Mouse (Mus musculus) embryonic facial prominence, embryonic 11.5 days (tissue): ENCODE measurements around the gene Gm47969. TPM values are rescaled to one million over a fixed set of nuclear protein-coding genes. Genes with fewer than 3 reads are reported as not detected.
"Not testable (repeated sequence)": the region's sequence is repeated elsewhere in the genome, so short reads cannot be mapped to it uniquely, and the experiment has no call there.

Experiments used
- ATAC-seq: fragments of 200-750 bp; cut with Nextera tagmentation; replicated peaks from 2 replicates; pipeline ENCODE4 v1.8.0; 2017; ENCODE audit warnings: low read depth; ENCODE audit not compliant: insufficient number of reproducible peaks, low FRiP score, low TSS enrichment
- DNase-seq: peaks from one replicate; pipeline ENCODE4 v3.0.0-alpha.2; 2015; ENCODE audit warnings: low spot score
- H3K27ac ChIP-seq: fragments of 300-500 bp; sonication (generic); replicated peaks from 2 replicates; pipeline ENCODE4 v1.5.1; 2014; ENCODE audit warnings: mild to moderate bottlenecking, low read depth, low read length, control low read depth
- H3K27me3 ChIP-seq: fragments of 300-500 bp; sonication (generic); 2 replicates; pipeline ENCODE4 v1.6.1; 2014; ENCODE audit warnings: mild to moderate bottlenecking, low read length, moderate library complexity, mixed read lengths; ENCODE audit not compliant: control insufficient read depth, insufficient read depth
- H3K36me3 ChIP-seq: fragments of 300-500 bp; sonication (generic); replicated peaks from 2 replicates; pipeline ENCODE4 v1.6.1; 2014; ENCODE audit warnings: low read depth, mild to moderate bottlenecking, low read length, moderate library complexity, mixed read lengths; ENCODE audit not compliant: control insufficient read depth, insufficient read depth
- H3K4me1 ChIP-seq: fragments of 300-500 bp; sonication (generic); 2 replicates; pipeline ENCODE4 v1.6.1; 2014; ENCODE audit warnings: low read length, mixed read lengths; ENCODE audit not compliant: control insufficient read depth, insufficient read depth
- H3K4me2 ChIP-seq: fragments of 300-500 bp; sonication (generic); 2 replicates; pipeline ENCODE4 v1.6.1; 2014; ENCODE audit warnings: low read depth, mild to moderate bottlenecking, control low read depth, low read length, moderate library complexity
- H3K4me3 ChIP-seq: fragments of 300-500 bp; sonication (generic); 2 replicates; pipeline ENCODE4 v1.5.1; 2014; ENCODE audit warnings: low read depth, low read length, control low read depth
- H3K9ac ChIP-seq: fragments of 300-500 bp; sonication (generic); replicated peaks from 2 replicates; pipeline ENCODE4 v1.6.1; 2014; ENCODE audit warnings: mild to moderate bottlenecking, control low read depth, low read length
- H3K9me3 ChIP-seq: fragments of 300-500 bp; sonication (generic); replicated peaks from 2 replicates; pipeline ENCODE4 v1.6.1; 2016; ENCODE audit warnings: mild to moderate bottlenecking, low read length, inconsistent platforms, mixed read lengths; ENCODE audit not compliant: control insufficient read depth
- WGBS: fragments of 180-500 bp; shearing (Covaris S2); extraction: QIAGEN DNeasy Blood & Tissue Kit; methylation state at CpG from one replicate; pipeline ENCODE4 v1.1.7; 2014; 5-methylcytosine and 5-hydroxymethylcytosine counted together
- polyA plus RNA-seq: library from polyadenylated mRNA; unstranded; fragments of >200 nt; fragmentation: Nextera tagmentation; extraction: Ambion mirVana; gene quantifications from 2 replicates; pipeline ENCODE4 v1.2.1, GENCODE M21; 2014

The Gm47969 gene
- polyA plus RNA-seq, result not detected in 2 replicates

DNA sequence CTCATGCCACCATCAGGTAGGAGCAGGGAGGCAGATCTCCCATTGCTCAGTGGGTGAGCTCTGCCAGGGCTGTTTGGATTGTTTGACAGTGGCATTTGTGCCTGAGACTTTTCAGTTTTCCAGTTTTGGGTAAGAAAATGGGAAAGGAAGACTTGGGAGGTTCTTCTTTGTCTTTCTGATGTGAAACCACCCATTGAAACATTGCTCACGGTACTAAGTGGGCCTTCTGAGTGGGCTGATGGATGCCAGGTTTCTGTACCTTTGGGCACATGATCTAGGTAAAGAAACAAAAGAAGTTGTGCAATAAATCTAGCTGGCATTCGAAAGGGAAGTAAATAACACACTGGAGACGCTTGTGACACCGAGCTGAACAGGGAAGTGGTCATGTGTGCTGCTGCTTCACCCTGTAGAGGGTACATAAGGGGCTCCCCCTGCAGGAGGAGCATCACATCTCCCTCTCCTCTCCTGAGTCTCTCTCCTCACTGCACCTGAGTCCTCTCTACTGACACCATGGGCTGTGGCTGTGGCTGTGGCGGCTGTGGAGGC, at the start of gene Gm47969:
TSS of gene Gm47969 (plus strand) at position 51 of the 546 bp plus-strand sequence.
- Histone ChIP-seq H3K4me1 (no peaks in the 10 kb centered on the region), H3K27me3 (no peaks in the 10 kb centered on the region), H3K4me3 (no peak within 1 kb of the TSS), H3K9me3 (no peaks in the 10 kb centered on the region), H3K4me2 (no peak within 1 kb of the TSS), H3K9ac (no peak within 1 kb of the TSS), H3K27ac (no peak within 1 kb of the TSS), H3K36me3 (no peaks in the 10 kb centered on the region)
- ATAC-seq, result no peak
- DNase-seq, result no peak
- 96% methylated on average over 5 of the region's 5 CpGs for WGBS

- H3K36me3 ChIP-seq, H3K9ac ChIP-seq, H3K27me3 ChIP-seq, H3K27ac ChIP-seq, DNase-seq, H3K9me3 ChIP-seq, H3K4me1 ChIP-seq, ATAC-seq, H3K4me2 ChIP-seq, H3K4me3 ChIP-seq: not testable (repeated sequence)
- WGBS, result 97% methylated on average over 6 of the region's 9 CpGs
Observed at GRCm38 (mm10) chr1:83000306-83000705, 44.4 kb upstream of the Gm47969 start, which contains the start of gene Gm47959. Gene Gm47959, plus strand, starts transcription at chr1:83000548.

DNA sequence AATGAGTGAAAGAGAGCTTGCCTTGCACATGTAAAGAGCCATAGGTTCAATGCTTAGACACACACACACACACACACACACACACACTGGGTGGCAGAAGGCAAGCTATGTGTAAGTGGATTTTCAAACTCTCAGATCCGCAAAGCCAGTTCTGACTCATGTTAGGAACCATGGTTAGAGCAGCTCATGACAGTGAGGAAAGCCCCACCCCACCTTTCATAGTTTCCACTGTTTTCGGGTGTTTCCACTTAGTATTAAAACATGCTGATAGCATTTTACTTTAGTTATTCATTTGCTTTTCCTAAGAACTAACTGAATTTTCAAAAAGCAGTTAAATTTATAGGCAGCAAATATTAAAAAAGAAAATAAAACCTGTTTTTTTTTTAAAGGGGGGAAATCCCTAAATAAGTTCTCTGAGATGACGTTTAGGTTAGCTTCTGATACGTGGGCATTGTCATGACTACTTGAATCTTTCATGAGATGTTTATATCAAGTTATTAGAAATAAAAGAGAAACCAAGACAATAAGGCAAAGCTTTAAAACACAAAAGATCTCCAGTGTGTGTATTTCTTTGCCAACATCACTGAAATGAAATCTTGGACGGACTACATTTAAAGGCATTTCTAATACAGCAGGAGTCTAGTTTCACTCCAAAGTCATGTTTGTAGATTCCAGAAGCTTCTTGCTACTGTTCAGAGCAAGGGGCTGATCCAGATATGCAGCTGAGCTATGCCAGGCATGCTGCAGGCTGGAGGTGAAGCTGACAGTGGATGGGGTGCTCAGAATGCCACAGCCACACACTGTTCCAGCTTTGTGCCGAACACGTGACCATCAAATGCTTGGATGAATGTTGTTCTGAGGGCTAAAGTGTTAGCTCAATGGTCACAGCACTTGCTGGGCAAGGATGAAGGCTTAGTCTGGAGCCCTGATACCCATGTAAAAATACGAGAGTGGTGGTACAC, 38.2 kb upstream of the Gm47969 start:
- H3K4me1 ChIP-seq, result no peaks in the 10 kb centered on the region
- no peak overlapping the region for H3K4me3 ChIP-seq
- H3K9me3 ChIP-seq, result no peaks in the 10 kb centered on the region
- no peaks in the 10 kb centered on the region for H3K36me3 ChIP-seq
- 82% methylated on average over 8 of the region's 8 CpGs for WGBS
- H3K4me2 ChIP-seq, result no peak overlapping the region
- DNase-seq (no peak), ATAC-seq (no peak)
- H3K9ac ChIP-seq, result no peak overlapping the region
- no peaks in the 10 kb centered on the region for H3K27me3 ChIP-seq
- no peak overlapping the region for H3K27ac ChIP-seq

GRCm38 (mm10) chr1:83007471-83007870, 37.3 kb upstream of the Gm47969 start:
- Histone ChIP-seq H3K36me3 (no peaks in the 10 kb centered on the region), H3K4me3 (no peak overlapping the region), H3K9me3 (no peaks in the 10 kb centered on the region), H3K4me1 (no peaks in the 10 kb centered on the region), H3K9ac (no peak overlapping the region), H3K4me2 (no peak overlapping the region), H3K27ac (no peak overlapping the region), H3K27me3 (no peaks in the 10 kb centered on the region)
- no peak for ATAC-seq
- 82% methylated on average over 6 of the region's 6 CpGs for WGBS
- DNase-seq, result no peak

- 86% methylated on average over 3 of the region's 3 CpGs for WGBS
- no peak for ATAC-seq
- H3K9ac ChIP-seq, result no peak overlapping the region
Observed at GRCm38 (mm10) chr1:83014477-83014876, 30.3 kb upstream of the Gm47969 start.

GRCm38 (mm10) chr1:83015329-83015879, 29.3 kb upstream of the Gm47969 start:
- Histone ChIP-seq H3K9ac (no peak overlapping the region), H3K4me3 (no peak overlapping the region), H3K27me3 (no peaks in the 10 kb centered on the region), H3K27ac (no peak overlapping the region), H3K36me3 (no peaks in the 10 kb centered on the region), H3K9me3 (no peaks in the 10 kb centered on the region), H3K4me1 (no peaks in the 10 kb centered on the region), H3K4me2 (no peak overlapping the region)
- no peak for DNase-seq
- ATAC-seq, result no peak
- WGBS, result 81% methylated on average over 10 of the region's 10 CpGs

More at GRCm38 (mm10) chr1:83014477-83014876, 30.3 kb upstream of the Gm47969 start:
- no peak for DNase-seq
- Histone ChIP-seq H3K27me3 (no peaks in the 10 kb centered on the region), H3K27ac (no peak overlapping the region), H3K4me3 (no peak overlapping the region), H3K4me2 (no peak overlapping the region), H3K4me1 (no peaks in the 10 kb centered on the region), H3K36me3 (no peaks in the 10 kb centered on the region), H3K9me3 (no peaks in the 10 kb centered on the region)

DNA sequence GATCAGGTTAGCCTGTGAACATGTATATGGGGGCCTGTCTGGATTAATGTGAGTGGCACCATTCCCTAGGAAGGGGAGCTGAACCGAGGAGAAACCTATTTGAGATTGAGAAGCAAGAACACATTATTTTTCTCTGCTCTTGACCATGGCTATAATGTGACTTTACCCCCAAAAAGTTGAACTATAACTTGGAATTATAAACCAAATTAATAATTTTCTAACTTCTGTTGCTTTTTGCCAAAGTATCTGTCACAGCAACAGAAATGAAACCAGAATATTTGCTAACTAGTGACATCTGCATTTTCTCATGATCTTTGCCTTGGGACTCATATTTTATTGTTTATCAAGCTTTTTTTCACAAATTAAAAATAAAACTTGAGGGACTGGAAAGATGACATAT, 28.2 kb upstream of the Gm47969 start:
- WGBS, result 75% methylated on average over 1 of the region's 1 CpGs
- no peak for ATAC-seq

GRCm38 (mm10) chr1:83031950-83032349, 12.8 kb upstream of the Gm47969 start:
- ATAC-seq (no peak), DNase-seq (no peak)
- no peak overlapping the region for H3K9ac ChIP-seq
- H3K4me3 ChIP-seq, result no peak overlapping the region
- no peak overlapping the region for H3K27ac ChIP-seq
- no peaks in the 10 kb centered on the region for H3K4me1 ChIP-seq
- no peaks in the 10 kb centered on the region for H3K9me3 ChIP-seq
- no peaks in the 10 kb centered on the region for H3K36me3 ChIP-seq
- no peak overlapping the region for H3K4me2 ChIP-seq
- H3K27me3 ChIP-seq, result no peaks in the 10 kb centered on the region
- 44% methylated on average over 1 of the region's 1 CpGs for WGBS

More for the DNA sequence above, 28.2 kb upstream of the Gm47969 start:
- Histone ChIP-seq H3K27ac (no peak overlapping the region), H3K4me3 (no peak overlapping the region), H3K27me3 (no peaks in the 10 kb centered on the region), H3K4me1 (no peaks in the 10 kb centered on the region), H3K9ac (no peak overlapping the region), H3K4me2 (no peak overlapping the region), H3K9me3 (no peaks in the 10 kb centered on the region), H3K36me3 (no peaks in the 10 kb centered on the region)
- no peak for DNase-seq
